Mouse (Mus musculus) embryonic facial prominence, embryonic 11.5 days (tissue): ENCODE measurements at regions not wholly inside any gene's neighbourhood (a gene's known extent, or its start where the extent isn't known, plus 50 kb on each side); places are given as distances from the start of the nearest gene placed in this dataset.

ENCODE experiments used
- ATAC-seq: fragments of 200-750 bp; cut with Nextera tagmentation; replicated peaks from 2 replicates; pipeline ENCODE4 v1.8.0; 2017; ENCODE audit warnings: low read depth; ENCODE audit not compliant: insufficient number of reproducible peaks, low FRiP score, low TSS enrichment
- DNase-seq: peaks from one replicate; pipeline ENCODE4 v3.0.0-alpha.2; 2015; ENCODE audit warnings: low spot score
- H3K27ac ChIP-seq: fragments of 300-500 bp; sonication (generic); replicated peaks from 2 replicates; pipeline ENCODE4 v1.5.1; 2014; ENCODE audit warnings: mild to moderate bottlenecking, low read depth, low read length, control low read depth
- H3K27me3 ChIP-seq: fragments of 300-500 bp; sonication (generic); 2 replicates; pipeline ENCODE4 v1.6.1; 2014; ENCODE audit warnings: mild to moderate bottlenecking, low read length, moderate library complexity, mixed read lengths; ENCODE audit not compliant: control insufficient read depth, insufficient read depth
- H3K36me3 ChIP-seq: fragments of 300-500 bp; sonication (generic); replicated peaks from 2 replicates; pipeline ENCODE4 v1.6.1; 2014; ENCODE audit warnings: low read depth, mild to moderate bottlenecking, low read length, moderate library complexity, mixed read lengths; ENCODE audit not compliant: control insufficient read depth, insufficient read depth
- H3K4me1 ChIP-seq: fragments of 300-500 bp; sonication (generic); 2 replicates; pipeline ENCODE4 v1.6.1; 2014; ENCODE audit warnings: low read length, mixed read lengths; ENCODE audit not compliant: control insufficient read depth, insufficient read depth
- H3K4me2 ChIP-seq: fragments of 300-500 bp; sonication (generic); 2 replicates; pipeline ENCODE4 v1.6.1; 2014; ENCODE audit warnings: low read depth, mild to moderate bottlenecking, control low read depth, low read length, moderate library complexity
- H3K4me3 ChIP-seq: fragments of 300-500 bp; sonication (generic); 2 replicates; pipeline ENCODE4 v1.5.1; 2014; ENCODE audit warnings: low read depth, low read length, control low read depth
- H3K9ac ChIP-seq: fragments of 300-500 bp; sonication (generic); replicated peaks from 2 replicates; pipeline ENCODE4 v1.6.1; 2014; ENCODE audit warnings: mild to moderate bottlenecking, control low read depth, low read length
- H3K9me3 ChIP-seq: fragments of 300-500 bp; sonication (generic); replicated peaks from 2 replicates; pipeline ENCODE4 v1.6.1; 2016; ENCODE audit warnings: mild to moderate bottlenecking, low read length, inconsistent platforms, mixed read lengths; ENCODE audit not compliant: control insufficient read depth
- WGBS: fragments of 180-500 bp; shearing (Covaris S2); extraction: QIAGEN DNeasy Blood & Tissue Kit; methylation state at CpG from one replicate; pipeline ENCODE4 v1.1.7; 2014; 5-methylcytosine and 5-hydroxymethylcytosine counted together

DNA sequence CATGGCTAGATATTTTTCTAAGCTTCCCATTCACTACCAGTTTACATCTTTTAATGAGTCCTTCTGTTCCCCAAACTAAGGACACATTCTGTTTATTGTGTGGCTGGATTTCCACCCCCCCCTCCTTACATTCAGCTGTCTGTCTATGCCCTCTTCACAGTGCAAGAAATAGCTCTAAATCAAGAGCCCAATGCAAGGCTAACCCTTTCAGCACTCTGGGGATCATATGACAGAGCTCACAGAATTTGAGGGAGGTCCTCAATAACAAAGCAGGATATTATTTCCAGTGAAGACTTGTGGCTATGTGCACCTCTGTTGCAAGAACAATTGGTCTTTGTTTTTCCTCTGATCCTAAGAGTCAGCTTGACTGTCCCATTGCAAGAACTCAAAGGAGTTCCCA is 874.1 kb upstream of the Gje1 start:
- no peaks in the 10 kb centered on the region for H3K27me3 ChIP-seq
- no peaks in the 10 kb centered on the region for H3K36me3 ChIP-seq
- H3K9me3 ChIP-seq, result no peaks in the 10 kb centered on the region
- H3K4me1 ChIP-seq, result no peaks in the 10 kb centered on the region
- no peak overlapping the region for H3K4me3 ChIP-seq
- H3K27ac ChIP-seq, result no peak overlapping the region
- no peak overlapping the region for H3K9ac ChIP-seq
- peak; percentile 49 for DNase-seq
- ATAC-seq, result peak; percentile 87
- no peak overlapping the region for H3K4me2 ChIP-seq

DNA sequence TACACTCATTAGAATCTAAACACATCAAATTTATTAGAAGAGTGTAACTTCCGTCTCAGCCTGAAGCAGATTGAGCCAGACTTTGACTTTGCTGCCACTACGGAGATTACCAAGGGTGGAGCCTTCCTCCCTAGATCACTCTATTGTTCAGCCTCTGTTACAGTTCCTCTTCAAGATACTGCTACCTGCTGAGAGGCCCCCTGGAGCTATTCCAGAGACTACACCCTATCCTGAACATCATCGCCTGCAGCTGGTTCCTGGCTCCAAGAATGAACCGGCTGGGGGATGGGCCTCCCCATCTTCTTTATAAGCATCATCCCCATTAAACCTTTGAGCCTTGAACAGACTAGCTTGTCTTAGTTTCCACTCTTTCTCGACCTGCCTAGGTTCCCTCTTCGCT is 868.1 kb upstream of the Gje1 start:
- Histone ChIP-seq H3K27me3 (no peaks in the 10 kb centered on the region), H3K4me3 (no peak overlapping the region), H3K4me1 (no peaks in the 10 kb centered on the region), H3K36me3 (no peaks in the 10 kb centered on the region), H3K9me3 (no peaks in the 10 kb centered on the region), H3K4me2 (no peak overlapping the region), H3K9ac (no peak overlapping the region), H3K27ac (no peak overlapping the region)
- whole genome bisulfite sequencing, result 65% methylated on average over 6 of the region's 6 CpGs
- DNase-seq (no peak), ATAC-seq (no peak)

DNA sequence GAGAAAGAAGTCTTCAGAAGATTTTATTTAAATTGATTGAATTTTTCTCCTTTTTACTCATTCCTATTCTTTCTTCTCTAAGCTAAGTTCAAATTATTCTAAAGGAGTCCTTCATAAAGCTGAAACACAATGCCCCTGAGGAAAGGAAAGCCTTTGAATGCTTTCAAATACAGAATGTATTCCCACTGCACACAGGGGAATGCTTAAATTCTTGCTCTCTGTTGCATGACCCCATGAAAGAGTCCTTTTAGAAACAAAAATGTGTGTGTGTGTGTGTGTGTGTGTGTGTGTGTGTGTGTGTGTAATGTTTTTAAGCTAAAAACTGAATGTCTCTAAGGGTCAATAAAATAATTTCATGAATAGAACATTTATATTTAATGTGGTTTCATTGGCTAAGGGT is 846.1 kb upstream of the Gje1 start:
- no peaks in the 10 kb centered on the region for H3K27me3 ChIP-seq
- no peaks in the 10 kb centered on the region for H3K9me3 ChIP-seq
- H3K27ac ChIP-seq, result no peak overlapping the region
- H3K9ac ChIP-seq, result no peak overlapping the region
- ATAC-seq (no peak), DNase-seq (peak; percentile 55)
- H3K4me1 ChIP-seq, result no peaks in the 10 kb centered on the region
- H3K36me3 ChIP-seq, result no peaks in the 10 kb centered on the region
- no peak overlapping the region for H3K4me2 ChIP-seq
- H3K4me3 ChIP-seq, result no peak overlapping the region

DNA sequence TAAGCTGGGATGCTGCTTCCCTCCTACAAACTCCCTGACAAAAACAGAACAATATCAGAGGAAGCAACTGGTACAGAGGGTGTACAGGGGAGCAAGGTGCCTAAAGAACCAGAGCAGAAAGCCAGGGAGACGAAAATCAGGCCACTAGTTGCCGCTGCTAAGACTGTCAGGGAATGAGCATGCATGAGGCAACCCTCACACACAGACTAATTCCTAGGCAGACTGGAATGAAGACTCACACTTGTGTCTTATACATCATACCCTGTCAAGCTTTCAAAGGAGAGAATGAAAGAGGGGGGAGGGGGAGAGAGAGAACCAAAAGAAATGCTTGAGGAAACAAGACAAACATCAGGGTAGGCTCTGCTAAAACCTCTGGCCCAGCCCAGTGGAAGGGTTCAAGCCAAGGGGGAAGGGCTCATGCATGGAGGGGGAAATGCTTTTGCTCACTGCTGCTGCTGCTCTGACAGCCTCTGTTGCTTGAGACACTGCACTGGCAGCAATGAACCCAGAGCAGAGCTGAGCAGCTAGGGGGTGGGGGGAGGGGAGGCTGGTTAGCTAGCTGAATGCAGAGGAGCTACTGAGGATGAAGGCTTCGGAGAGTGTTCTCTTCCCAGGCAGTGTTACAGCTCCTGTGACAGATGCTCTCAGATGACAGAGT is 835.5 kb upstream of the Gje1 start:
- no peaks in the 10 kb centered on the region for H3K4me1 ChIP-seq
- ATAC-seq, result no peak; the same call in 1 of the 2 replicates

DNA sequence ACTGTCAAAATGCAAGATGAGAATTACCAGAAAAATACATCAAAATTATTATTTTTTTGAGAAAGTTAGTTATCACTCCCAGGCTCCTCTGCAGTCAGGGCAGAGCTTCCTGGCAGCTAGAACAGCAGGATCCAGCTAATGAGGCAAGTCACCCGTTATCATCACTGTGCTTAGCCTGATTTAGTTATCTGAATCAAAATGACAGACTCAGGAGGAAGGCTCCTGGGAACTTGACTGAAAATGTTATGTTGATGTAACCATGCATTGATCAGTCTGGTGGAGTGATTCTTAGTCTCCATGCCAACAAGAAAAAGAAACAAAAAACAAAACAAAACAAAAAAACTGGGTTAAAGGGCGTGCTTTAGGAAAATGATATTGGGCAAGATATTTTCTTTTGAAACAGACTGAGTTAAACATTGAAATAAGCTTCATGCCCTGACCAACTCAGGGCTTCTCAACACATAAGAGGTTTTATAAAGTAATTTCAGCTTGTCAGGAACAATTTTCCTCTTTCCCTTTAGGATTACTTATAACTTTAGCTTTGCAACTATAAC is 823.9 kb upstream of the Gje1 start:
- no peaks in the 10 kb centered on the region for H3K9me3 ChIP-seq
- DNase-seq (no peak), ATAC-seq (no peak)
- no peaks in the 10 kb centered on the region for H3K4me1 ChIP-seq
- WGBS, result 47% methylated on average over 2 of the region's 2 CpGs
- H3K4me2 ChIP-seq, result no peak overlapping the region
- no peaks in the 10 kb centered on the region for H3K27me3 ChIP-seq
- no peaks in the 10 kb centered on the region for H3K36me3 ChIP-seq
- H3K9ac ChIP-seq, result no peak overlapping the region
- no peak overlapping the region for H3K27ac ChIP-seq
- H3K4me3 ChIP-seq, result no peak overlapping the region

More for the DNA sequence above, 835.5 kb upstream of the Gje1 start:
- Histone ChIP-seq H3K4me3 (no peak overlapping the region), H3K36me3 (no peaks in the 10 kb centered on the region), H3K27ac (no peak overlapping the region), H3K9me3 (no peaks in the 10 kb centered on the region), H3K27me3 (no peaks in the 10 kb centered on the region), H3K4me2 (no peak overlapping the region), H3K9ac (no peak overlapping the region)
- WGBS, result 43% methylated on average over 3 of the region's 3 CpGs
- no peak for DNase-seq

DNA sequence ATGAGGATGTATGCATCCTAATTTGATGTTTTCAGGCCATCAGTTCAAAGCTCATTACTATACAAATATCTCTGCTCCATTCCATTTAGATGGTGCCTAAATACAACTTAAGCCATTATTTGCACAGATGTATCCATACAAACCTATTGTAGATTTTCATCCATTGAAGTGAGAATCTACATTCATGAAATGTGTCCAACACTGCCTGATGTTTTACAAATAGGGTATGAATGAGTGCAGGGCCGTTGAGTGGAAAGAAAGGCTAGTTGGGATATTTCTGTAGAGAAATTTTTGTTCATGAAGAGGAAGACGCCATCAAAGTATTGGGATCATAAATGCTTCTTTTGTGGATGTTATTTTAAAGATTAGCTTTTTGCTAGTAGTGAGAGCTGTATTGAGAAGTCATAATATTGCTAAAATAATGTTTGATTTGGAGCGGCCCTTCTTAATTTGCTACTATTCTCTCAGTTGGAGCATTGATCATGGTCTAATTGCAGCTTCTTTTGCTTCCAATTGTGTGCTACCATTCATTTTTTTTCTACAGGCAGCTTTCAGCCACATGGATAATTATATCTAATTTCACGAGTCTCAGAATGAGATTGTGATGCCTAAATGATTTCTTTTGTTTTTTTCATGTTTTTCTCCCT is 822.9 kb upstream of the Gje1 start:
- no peaks in the 10 kb centered on the region for H3K36me3 ChIP-seq
- no peak overlapping the region for H3K4me3 ChIP-seq
- WGBS, result 74% methylated on average over 4 of the region's 4 CpGs
- H3K4me1 ChIP-seq, result no peaks in the 10 kb centered on the region
- DNase-seq, result no peak
- no peaks in the 10 kb centered on the region for H3K9me3 ChIP-seq
- no peak overlapping the region for H3K4me2 ChIP-seq
- no peak overlapping the region for H3K9ac ChIP-seq
- ATAC-seq, result no peak
- no peak overlapping the region for H3K27ac ChIP-seq
- no peaks in the 10 kb centered on the region for H3K27me3 ChIP-seq

DNA sequence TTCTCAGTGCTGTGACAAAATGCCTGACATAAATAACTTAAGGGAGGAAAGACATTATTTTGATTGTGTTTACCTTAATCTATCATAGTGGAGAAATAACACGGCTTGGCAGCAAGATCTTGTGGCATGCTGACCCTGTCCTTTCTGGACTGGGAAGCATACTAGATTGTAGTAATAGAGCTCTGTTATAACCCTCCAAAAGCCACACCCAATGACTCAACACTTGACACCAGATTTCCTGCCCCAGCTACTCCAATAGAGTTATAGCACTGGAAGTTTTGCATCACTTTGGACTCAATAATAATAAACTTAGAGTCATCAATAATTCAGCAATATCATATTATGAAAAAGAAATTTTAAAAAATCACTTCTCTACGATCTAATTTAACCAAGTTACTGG is 818.0 kb upstream of the Gje1 start:
- H3K4me3 ChIP-seq, result no peak overlapping the region
- H3K27me3 ChIP-seq, result no peaks in the 10 kb centered on the region
- no peak for ATAC-seq
- DNase-seq, result no peak
- H3K4me2 ChIP-seq, result no peak overlapping the region
- H3K36me3 ChIP-seq, result no peaks in the 10 kb centered on the region
- no peaks in the 10 kb centered on the region for H3K4me1 ChIP-seq
- WGBS, result 89% methylated on average over 2 of the region's 2 CpGs
- H3K9me3 ChIP-seq, result no peaks in the 10 kb centered on the region
- H3K9ac ChIP-seq, result no peak overlapping the region
- H3K27ac ChIP-seq, result no peak overlapping the region

DNA sequence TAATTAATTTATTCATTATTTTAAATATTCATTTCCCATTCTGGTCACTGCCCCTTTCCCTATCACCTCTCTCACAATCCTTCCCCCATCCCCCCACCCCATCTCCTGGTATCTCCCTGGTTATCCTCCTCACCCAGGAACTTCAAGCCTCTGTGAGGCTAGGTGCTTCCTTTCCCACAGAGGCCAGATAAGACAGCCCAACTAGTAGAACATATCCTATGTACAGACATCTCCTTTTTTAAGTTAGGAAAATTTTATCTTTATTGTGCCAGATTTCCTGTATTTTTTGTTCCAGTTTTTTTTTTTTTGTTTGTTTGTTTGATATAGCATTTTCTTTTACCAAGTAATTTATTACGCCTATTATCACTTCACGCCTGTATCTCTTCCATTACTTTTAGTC is 769.4 kb upstream of the Gje1 start:
- H3K27ac ChIP-seq, result no peak overlapping the region

More for the DNA sequence above, 769.4 kb upstream of the Gje1 start:
- DNase-seq (no peak), ATAC-seq (no peak)
- H3K9ac ChIP-seq, result no peak overlapping the region
- no peaks in the 10 kb centered on the region for H3K27me3 ChIP-seq
- H3K9me3 ChIP-seq, result no peaks in the 10 kb centered on the region
- H3K4me2 ChIP-seq, result no peak overlapping the region
- no peak overlapping the region for H3K4me3 ChIP-seq
- no peaks in the 10 kb centered on the region for H3K36me3 ChIP-seq
- H3K4me1 ChIP-seq, result no peaks in the 10 kb centered on the region
- whole genome bisulfite sequencing, result 94% methylated on average over 2 of the region's 2 CpGs
